Comparison of ENCODE assay signal across 8 mouse cellular contexts in genomic region chr6:97006513-97007094, GRCm38 (mm10). TPM values are rescaled to one million over a fixed set of nuclear protein-coding genes. Genes with fewer than 3 reads are reported as not detected.
DNase-seq lines count a peak whose midpoint lies in the region; ATAC-seq and TF ChIP-seq lines count a peak whose summit lies in the region.

No protein-coding gene starts in this region.

- no peak for TF ChIP-seq EP300 in heart, adult 2 months (IDR thresholded peaks at IDR 0.05; ENCODE audit: insufficient read depth, low read depth, low read length)
- no peak for TF ChIP-seq EP300 in ES-Bruce4 (IDR thresholded peaks at IDR 0.05; ENCODE audit: insufficient read depth, low read depth, low read length)

- no peak overlapping the region for H3K4me3 ChIP-seq in heart, adult 2 months
- H3K4me3 ChIP-seq in ES-Bruce4 (ENCODE audit: low read depth, low read length): no peak overlapping the region
- H3K4me3 ChIP-seq in forebrain, embryonic 13.5 days: no peak overlapping the region

- no peaks in the 10 kb centered on the region for H3K27me3 ChIP-seq in heart, adult 2 months (ENCODE audit: control insufficient read depth, insufficient read depth, low read length)
- H3K27me3 ChIP-seq in ES-Bruce4 (ENCODE audit: control insufficient read depth, insufficient read depth, low read length, poor library complexity, severe bottlenecking): no peaks in the 10 kb centered on the region
- H3K27me3 ChIP-seq in forebrain, embryonic 13.5 days: peaks cover 8% of the 10 kb centered on the region

- no peak overlapping the region for H3K9ac ChIP-seq in heart, adult 2 months (ENCODE audit: low read depth, low read length)
- no peak overlapping the region for H3K9ac ChIP-seq in ES-Bruce4 (ENCODE audit: low read depth, poor library complexity, severe bottlenecking)
- H3K9ac ChIP-seq in forebrain, embryonic 13.5 days: no peak overlapping the region

- 34% methylated on average over 8 of the region's 8 CpGs for WGBS in heart, adult 2 months
- WGBS in forebrain, embryonic 13.5 days: 39% methylated on average over 8 of the region's 8 CpGs

- no peaks in the 10 kb centered on the region for H3K79me2 ChIP-seq in heart, adult 2 months (replicated peaks; ENCODE audit: control insufficient read depth, insufficient read depth, low read length)

- no peaks in the 10 kb centered on the region for H3K9me3 ChIP-seq in ES-Bruce4 (replicated peaks; ENCODE audit: control insufficient read depth, insufficient read depth, low read length, poor library complexity, severe bottlenecking)
- H3K9me3 ChIP-seq in forebrain, embryonic 13.5 days (replicated peaks): no peaks in the 10 kb centered on the region

- ATAC-seq in forebrain, embryonic 13.5 days: peak; percentile 51

- no peak for TF ChIP-seq POLR2A in heart, adult 2 months (IDR thresholded peaks at IDR 0.05; ENCODE audit: insufficient read depth, low read depth, low read length)
- no peak for TF ChIP-seq POLR2A in ES-Bruce4 (IDR thresholded peaks at IDR 0.05; ENCODE audit: insufficient read depth, low read length)

- DNase-seq in heart, adult 2 months: no peak
- no peak for DNase-seq in heart, adult 11 months
- DNase-seq in c-Kit-negative CD71-positive TER-119-positive erythroid progenitor cells, embryonic 14.5 days (ENCODE audit: low read depth, low spot score): peak; percentile 8
- DNase-seq in layer of hippocampus, adult 11-12 months (ENCODE audit: low spot score): peak; percentile 57
- peak; percentile 48 for DNase-seq in lung, postnatal 25 days (ENCODE audit: low spot score)
- peak; percentile 30 to 65 for DNase-seq in spleen, postnatal 4 days (ENCODE audit: low spot score in 2 of 2)

- no peak overlapping the region for H3K4me2 ChIP-seq in forebrain, embryonic 13.5 days

- H3K27ac ChIP-seq in heart, adult 2 months: no peak overlapping the region
- no peak overlapping the region for H3K27ac ChIP-seq in ES-Bruce4 (ENCODE audit: insufficient read depth, low read length)
- no peak overlapping the region for H3K27ac ChIP-seq in forebrain, embryonic 13.5 days

- TF ChIP-seq CTCF in heart, adult 2 months (IDR thresholded peaks at IDR 0.05): peak; percentile 90
- peak; percentile 84 for TF ChIP-seq CTCF in ES-Bruce4 (IDR thresholded peaks at IDR 0.05; ENCODE audit: low read depth, low read length)

- H3K4me1 ChIP-seq in heart, adult 2 months (ENCODE audit: control insufficient read depth, insufficient read depth, low read length): no peaks in the 10 kb centered on the region
- no peaks in the 10 kb centered on the region for H3K4me1 ChIP-seq in ES-Bruce4 (ENCODE audit: control insufficient read depth, insufficient read depth, low read length)
- no peaks in the 10 kb centered on the region for H3K4me1 ChIP-seq in forebrain, embryonic 13.5 days

- no peaks in the 10 kb centered on the region for H3K36me3 ChIP-seq in heart, adult 2 months (ENCODE audit: control insufficient read depth, insufficient read depth, low read length)
- no peaks in the 10 kb centered on the region for H3K36me3 ChIP-seq in ES-Bruce4 (ENCODE audit: control insufficient read depth, insufficient read depth, low read length, poor library complexity, severe bottlenecking)
- H3K36me3 ChIP-seq in forebrain, embryonic 13.5 days (ENCODE audit: poor library complexity, severe bottlenecking): no peaks in the 10 kb centered on the region

- intact Hi-C loops in heart, adult 2 months (cut with DNase I): loop anchor here (5.0 to 10.0 kb wide), 3 partner anchors 1522 to 1949 kb away; no protein-coding TSS in a partner anchor

RNA-seq across cellular contexts. Expression of gene Fam19a4, which starts 53.6 kb away (rescaled TPM):
- not detected for total RNA-seq in heart, adult 2 months (2021)
- polyA plus RNA-seq in heart, adult 2 months (2012; rRNA removed): not detected in 2 replicates
- polyA plus RNA-seq in ES-Bruce4 (2011; ENCODE audit: insufficient read depth, insufficient read length, low read depth, missing spikeins): 0.35 TPM in 1 of 2 replicates, not detected in the other
- polyA plus RNA-seq in forebrain, embryonic 13.5 days (2015; fragmentation: Nextera tagmentation; extraction: Ambion mirVana): 0.52 and 1.1 TPM in 2 replicates

Comparison
In these comparisons a context has a peak if more than half of its experiments do, and no peak if none do; other contexts are left out.
1. DNase-seq: peak in c-Kit-negative CD71-positive TER-119-positive erythroid progenitor cells, embryonic 14.5 days (single experiment), layer of hippocampus, adult 11-12 months (single experiment), lung, postnatal 25 days (single experiment) and spleen, postnatal 4 days (2 of 2); none in heart, adult 2 months (0 of 2) and heart, adult 11 months (single experiment).